Mouse (Mus musculus) myocyte (in vitro differentiated cells): ENCODE measurements around the gene Pdia3.

Source experiments
- E2F4 ChIP-seq: IDR thresholded peaks from one replicate; pipeline ENCODE4 v1.6.1; 2011; ENCODE audit warnings: mild to moderate bottlenecking, control low read depth, moderate library complexity; ENCODE audit not compliant: insufficient read depth
- MAX ChIP-seq: IDR thresholded peaks from one replicate; pipeline ENCODE4 v1.6.1; 2011; ENCODE audit warnings: low read depth, mild to moderate bottlenecking, control low read depth
- MYOG ChIP-seq, 3 experiments: IDR thresholded peaks; one replicate each; pipeline ENCODE4 v1.6.1; 2011; ENCODE audit warnings: control low read depth in 2 of 3, low read depth in 2 of 3, mild to moderate bottlenecking in 2 of 3; ENCODE audit not compliant: insufficient read length in 2 of 3, control insufficient read depth in 1 of 3, insufficient read depth in 1 of 3
- POLR2A ChIP-seq: IDR thresholded peaks from one replicate; pipeline ENCODE4 v1.6.1; 2011; ENCODE audit warnings: low read depth, mild to moderate bottlenecking, control low read depth, moderate library complexity; ENCODE audit not compliant: insufficient read length
- REST ChIP-seq: IDR thresholded peaks from one replicate; pipeline ENCODE4 v1.6.1; 2011; ENCODE audit warnings: mild to moderate bottlenecking, control low read depth, moderate library complexity; ENCODE audit not compliant: insufficient read depth, insufficient read length
- SRF ChIP-seq: IDR thresholded peaks from one replicate; pipeline ENCODE4 v1.6.1; 2011; ENCODE audit warnings: low read depth; ENCODE audit not compliant: control insufficient read depth, insufficient read length
- USF1 ChIP-seq: IDR thresholded peaks from one replicate; pipeline ENCODE4 v1.6.1; 2011; ENCODE audit warnings: low read depth, mild to moderate bottlenecking, control low read depth, moderate library complexity

DNA sequence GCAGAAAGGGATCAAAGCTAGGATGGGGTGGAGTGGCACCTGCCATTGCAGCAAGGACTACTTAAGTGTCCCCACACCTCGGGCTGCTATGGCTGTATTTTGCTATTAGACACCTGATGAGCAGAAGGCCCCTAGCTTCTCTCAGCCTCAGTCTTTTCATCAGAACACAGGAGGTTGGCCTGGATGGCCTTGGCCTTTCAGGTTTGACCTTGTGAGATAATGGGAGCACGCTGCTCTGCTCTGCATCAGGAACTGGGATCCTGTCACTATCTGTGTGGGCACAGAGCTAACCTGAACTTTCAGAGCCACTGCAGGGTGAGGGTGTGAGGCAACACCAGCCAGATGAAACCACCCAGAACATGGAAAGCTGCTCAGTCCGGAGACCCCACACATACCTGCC is 41.3 kb upstream of the Pdia3 start:
- no peak for TF ChIP-seq POLR2A
- no peak for TF ChIP-seq USF1
- TF ChIP-seq MYOG (IDR thresholded peaks at IDR 0.05; ENCODE audit: control insufficient read depth in 1 of 3, insufficient read depth in 1 of 3, insufficient read length in 2 of 3, low read depth in 2 of 3) = no peak
- no peak for TF ChIP-seq MAX
- TF ChIP-seq E2F4 = no peak
- no peak for TF ChIP-seq SRF
- no peak for TF ChIP-seq REST
